Mouse (Mus musculus): ENCODE results near the gene Bcl2l15. TPM values are rescaled to one million over a fixed set of nuclear protein-coding genes. Genes with fewer than 3 reads are reported as not detected.
"Not testable (repeated sequence)": the region's sequence is repeated elsewhere in the genome, so short reads cannot be mapped to it uniquely, and the experiment has no call there.

Gene Bcl2l15
- polyA plus RNA-seq (2014; fragmentation: Nextera tagmentation; extraction: Ambion mirVana), result not detected in 2 replicates

GRCm38 (mm10) chr3:103832426-103832825, at the start of gene Bcl2l15:
Bcl2l15 (plus strand) TSS chr3:103832601.
- no peaks in the 10 kb centered on the region for H3K4me1 ChIP-seq (ENCODE audit: control insufficient read depth, insufficient read depth, low read length)
- H3K9me3 ChIP-seq (ENCODE audit: control insufficient read depth, low read length), result no peaks in the 10 kb centered on the region
- H3K27me3 ChIP-seq (ENCODE audit: control insufficient read depth, insufficient read depth, low read length), result no peaks in the 10 kb centered on the region
- ATAC-seq (ENCODE audit: insufficient read depth, low FRiP score, low TSS enrichment) (no peak), DNase-seq (ENCODE audit: low spot score) (no peak)
- no peak within 1 kb of the TSS for H3K9ac ChIP-seq (ENCODE audit: low read length)
- H3K4me2 ChIP-seq (ENCODE audit: low read depth), result no peak within 1 kb of the TSS
- no peak within 1 kb of the TSS for H3K4me3 ChIP-seq (ENCODE audit: low read depth, low read length)
- H3K27ac ChIP-seq (ENCODE audit: low read depth, low read length), result no peak within 1 kb of the TSS
- H3K36me3 ChIP-seq (ENCODE audit: control insufficient read depth, insufficient read depth, low read length), result no peaks in the 10 kb centered on the region

- Histone ChIP-seq H3K4me2 (ENCODE audit: low read depth) (no peak overlapping the region), H3K9me3 (ENCODE audit: control insufficient read depth, low read length) (no peaks in the 10 kb centered on the region), H3K27ac (ENCODE audit: low read depth, low read length) (no peak overlapping the region), H3K9ac (ENCODE audit: low read length) (no peak overlapping the region), H3K36me3 (ENCODE audit: control insufficient read depth, insufficient read depth, low read length) (no peaks in the 10 kb centered on the region), H3K27me3 (ENCODE audit: control insufficient read depth, insufficient read depth, low read length) (no peaks in the 10 kb centered on the region), H3K4me3 (ENCODE audit: low read depth, low read length) (no peak overlapping the region), H3K4me1 (ENCODE audit: control insufficient read depth, insufficient read depth, low read length) (no peaks in the 10 kb centered on the region)
- DNase-seq (ENCODE audit: low spot score) (no peak), ATAC-seq (ENCODE audit: insufficient read depth, low FRiP score, low TSS enrichment) (no peak)
- 91% methylated on average over 4 of the region's 4 CpGs for WGBS
Observed at GRCm38 (mm10) chr3:103782844-103783609, 49.4 kb upstream of the Bcl2l15 start.

GRCm38 (mm10) chr3:103787225-103787624, 45.2 kb upstream of the Bcl2l15 start:
- 64% methylated on average over 7 of the region's 7 CpGs for WGBS
- no peaks in the 10 kb centered on the region for H3K9me3 ChIP-seq (ENCODE audit: control insufficient read depth, low read length)
- no peak overlapping the region for H3K9ac ChIP-seq (ENCODE audit: low read length)
- H3K4me1 ChIP-seq (ENCODE audit: control insufficient read depth, insufficient read depth, low read length), result no peaks in the 10 kb centered on the region
- H3K27ac ChIP-seq (ENCODE audit: low read depth, low read length), result no peak overlapping the region
- H3K4me2 ChIP-seq (ENCODE audit: low read depth), result no peak overlapping the region
- ATAC-seq (ENCODE audit: insufficient read depth, low FRiP score, low TSS enrichment) (no peak), DNase-seq (ENCODE audit: low spot score) (no peak)
- H3K27me3 ChIP-seq (ENCODE audit: control insufficient read depth, insufficient read depth, low read length), result no peaks in the 10 kb centered on the region
- H3K4me3 ChIP-seq (ENCODE audit: low read depth, low read length), result no peak overlapping the region
- no peaks in the 10 kb centered on the region for H3K36me3 ChIP-seq (ENCODE audit: control insufficient read depth, insufficient read depth, low read length)

- Histone ChIP-seq H3K4me3 (ENCODE audit: low read depth, low read length) (no peak overlapping the region), H3K4me2 (ENCODE audit: low read depth) (no peak overlapping the region; the same call in 1 of the 2 replicates), H3K27me3 (ENCODE audit: control insufficient read depth, insufficient read depth, low read length) (no peaks in the 10 kb centered on the region), H3K9me3 (ENCODE audit: control insufficient read depth, low read length) (no peaks in the 10 kb centered on the region), H3K27ac (ENCODE audit: low read depth, low read length) (no peak overlapping the region), H3K4me1 (ENCODE audit: control insufficient read depth, insufficient read depth, low read length) (no peaks in the 10 kb centered on the region), H3K36me3 (ENCODE audit: control insufficient read depth, insufficient read depth, low read length) (no peaks in the 10 kb centered on the region), H3K9ac (ENCODE audit: low read length) (no peak overlapping the region)
- no peak for DNase-seq (ENCODE audit: low spot score)
- ATAC-seq (ENCODE audit: insufficient read depth, low FRiP score, low TSS enrichment), result no peak
- WGBS, result 87% methylated on average over 7 of the region's 7 CpGs
Observed at GRCm38 (mm10) chr3:103789096-103789495, 43.3 kb upstream of the Bcl2l15 start.

- Histone ChIP-seq H3K4me2 (ENCODE audit: low read depth) (peak overlapping the region; percentile 72), H3K27me3 (ENCODE audit: control insufficient read depth, insufficient read depth, low read length) (no peaks in the 10 kb centered on the region), H3K9ac (ENCODE audit: low read length) (peak overlapping the region; percentile 90), H3K27ac (ENCODE audit: low read depth, low read length) (no peak overlapping the region), H3K9me3 (ENCODE audit: control insufficient read depth, low read length) (no peaks in the 10 kb centered on the region), H3K4me3 (ENCODE audit: low read depth, low read length) (peak overlapping the region; percentile 98), H3K4me1 (ENCODE audit: control insufficient read depth, insufficient read depth, low read length) (no peaks in the 10 kb centered on the region), H3K36me3 (ENCODE audit: control insufficient read depth, insufficient read depth, low read length) (no peaks in the 10 kb centered on the region)
- DNase-seq (ENCODE audit: low spot score) (no peak), ATAC-seq (ENCODE audit: insufficient read depth, low FRiP score, low TSS enrichment) (no peak)
- 5% methylated on average over 14 of the region's 14 CpGs for WGBS
Observed at GRCm38 (mm10) chr3:103789891-103790345, 42.5 kb upstream of the Bcl2l15 start.

- peak overlapping the region; percentile 98 for H3K4me3 ChIP-seq (ENCODE audit: low read depth, low read length)
- H3K9ac ChIP-seq (ENCODE audit: low read length), result peak overlapping the region; percentile 90
- peak; percentile 57 for DNase-seq (ENCODE audit: low spot score)
- H3K9me3 ChIP-seq (ENCODE audit: control insufficient read depth, low read length), result no peaks in the 10 kb centered on the region
- H3K27me3 ChIP-seq (ENCODE audit: control insufficient read depth, insufficient read depth, low read length), result no peaks in the 10 kb centered on the region
- ATAC-seq (ENCODE audit: insufficient read depth, low FRiP score, low TSS enrichment), result peak; percentile 76
- H3K4me1 ChIP-seq (ENCODE audit: control insufficient read depth, insufficient read depth, low read length), result no peaks in the 10 kb centered on the region
- H3K36me3 ChIP-seq (ENCODE audit: control insufficient read depth, insufficient read depth, low read length), result no peaks in the 10 kb centered on the region
- H3K27ac ChIP-seq (ENCODE audit: low read depth, low read length), result peak overlapping the region; percentile 87
- peak overlapping the region; percentile 72 for H3K4me2 ChIP-seq (ENCODE audit: low read depth)
- 1% methylated on average over 56 of the region's 61 CpGs for WGBS
Observed at GRCm38 (mm10) chr3:103790346-103791145, 41.9 kb upstream of the Bcl2l15 start.

GRCm38 (mm10) chr3:103791230-103792110, 40.9 kb upstream of the Bcl2l15 start, which contains the start of gene Hipk1:
Hipk1 (minus strand) TSS chr3:103791563.
- Histone ChIP-seq H3K36me3 (ENCODE audit: control insufficient read depth, insufficient read depth, low read length) (no peaks in the 10 kb centered on the region), H3K4me1 (ENCODE audit: control insufficient read depth, insufficient read depth, low read length) (no peaks in the 10 kb centered on the region), H3K4me3 (ENCODE audit: low read depth, low read length) (peak within 1 kb of the TSS; percentile 98), H3K27me3 (ENCODE audit: control insufficient read depth, insufficient read depth, low read length) (no peaks in the 10 kb centered on the region), H3K27ac (ENCODE audit: low read depth, low read length) (peak within 1 kb of the TSS; percentile 87), H3K9ac (ENCODE audit: low read length) (peak within 1 kb of the TSS; percentile 90), H3K9me3 (ENCODE audit: control insufficient read depth, low read length) (no peaks in the 10 kb centered on the region), H3K4me2 (ENCODE audit: low read depth) (peak within 1 kb of the TSS; percentile 72)
- ATAC-seq (ENCODE audit: insufficient read depth, low FRiP score, low TSS enrichment), result peak; percentile 97
- peak; percentile 93 for DNase-seq (ENCODE audit: low spot score)
- WGBS, result 10% methylated on average over 48 of the region's 49 CpGs

- H3K27me3 ChIP-seq (ENCODE audit: control insufficient read depth, insufficient read depth, low read length); H3K4me1 ChIP-seq (ENCODE audit: control insufficient read depth, insufficient read depth, low read length); H3K4me3 ChIP-seq (ENCODE audit: low read depth, low read length); H3K9me3 ChIP-seq (ENCODE audit: control insufficient read depth, low read length); H3K9ac ChIP-seq (ENCODE audit: low read length); ATAC-seq (ENCODE audit: insufficient read depth, low FRiP score, low TSS enrichment); H3K27ac ChIP-seq (ENCODE audit: low read depth, low read length); DNase-seq (ENCODE audit: low spot score); H3K36me3 ChIP-seq (ENCODE audit: control insufficient read depth, insufficient read depth, low read length): not testable (repeated sequence)
- WGBS, result 73% methylated on average over 5 of the region's 5 CpGs
- H3K4me2 ChIP-seq (ENCODE audit: low read depth), result peak overlapping the region; percentile 72; the same call in 1 of the 2 replicates
Observed at GRCm38 (mm10) chr3:103792111-103792406, 40.3 kb upstream of the Bcl2l15 start.
